Mouse (Mus musculus): ENCODE measurements around the gene Lamc3. TPM values are rescaled to one million over a fixed set of nuclear protein-coding genes. Genes with fewer than 3 reads are reported as not detected.

The Lamc3 gene
- polyA plus RNA-seq, 1 experiment, result 17.2 TPM

GRCm38 (mm10) chr2:31850141-31850540 lies 37.0 kb upstream of the Lamc3 start:
- peaks cover 20% of the 10 kb centered on the region for H3K4me1 ChIP-seq (ENCODE audit: control insufficient read depth, insufficient read depth, low read length)
- H3K36me3 ChIP-seq (ENCODE audit: control insufficient read depth, insufficient read depth, low read length), result no peaks in the 10 kb centered on the region
- H3K27me3 ChIP-seq (ENCODE audit: control insufficient read depth, insufficient read depth, low read length), result no peaks in the 10 kb centered on the region
- TF ChIP-seq POLR2A (IDR thresholded peaks at IDR 0.05; ENCODE audit: control insufficient read depth, low read depth, low read length), result no peak
- no peak for TF ChIP-seq CTCF (IDR thresholded peaks at IDR 0.05; ENCODE audit: control insufficient read depth, insufficient read depth, insufficient replicate concordance, low read depth, low read length)
- H3K27ac ChIP-seq (ENCODE audit: control insufficient read depth, insufficient read depth, low read depth, low read length), result no peak overlapping the region
- H3K4me3 ChIP-seq (ENCODE audit: control insufficient read depth, low read depth, low read length), result no peak overlapping the region

- Histone ChIP-seq H3K27me3 (ENCODE audit: control insufficient read depth, insufficient read depth, low read length) (no peaks in the 10 kb centered on the region), H3K4me3 (ENCODE audit: control insufficient read depth, low read depth, low read length) (no peak overlapping the region), H3K4me1 (ENCODE audit: control insufficient read depth, insufficient read depth, low read length) (no peaks in the 10 kb centered on the region), H3K27ac (ENCODE audit: control insufficient read depth, insufficient read depth, low read depth, low read length) (no peak overlapping the region), H3K36me3 (ENCODE audit: control insufficient read depth, insufficient read depth, low read length) (no peaks in the 10 kb centered on the region)
- TF ChIP-seq CTCF (IDR thresholded peaks at IDR 0.05; ENCODE audit: control insufficient read depth, insufficient read depth, insufficient replicate concordance, low read depth, low read length) (no peak), POLR2A (IDR thresholded peaks at IDR 0.05; ENCODE audit: control insufficient read depth, low read depth, low read length) (no peak)
Measured at GRCm38 (mm10) chr2:31855991-31856390, 31.1 kb upstream of the Lamc3 start.

- Histone ChIP-seq H3K4me1 (ENCODE audit: control insufficient read depth, insufficient read depth, low read length) (no peaks in the 10 kb centered on the region), H3K4me3 (ENCODE audit: control insufficient read depth, low read depth, low read length) (no peak overlapping the region), H3K27ac (ENCODE audit: control insufficient read depth, insufficient read depth, low read depth, low read length) (no peak overlapping the region), H3K27me3 (ENCODE audit: control insufficient read depth, insufficient read depth, low read length) (no peaks in the 10 kb centered on the region), H3K36me3 (ENCODE audit: control insufficient read depth, insufficient read depth, low read length) (no peaks in the 10 kb centered on the region)
- TF ChIP-seq POLR2A (IDR thresholded peaks at IDR 0.05; ENCODE audit: control insufficient read depth, low read depth, low read length) (no peak), CTCF (IDR thresholded peaks at IDR 0.05; ENCODE audit: control insufficient read depth, insufficient read depth, insufficient replicate concordance, low read depth, low read length) (no peak)
Measured at GRCm38 (mm10) chr2:31857180-31857579, 29.9 kb upstream of the Lamc3 start.

GRCm38 (mm10) chr2:31858500-31858899 lies 28.6 kb upstream of the Lamc3 start:
- Histone ChIP-seq H3K27ac (ENCODE audit: control insufficient read depth, insufficient read depth, low read depth, low read length) (no peak overlapping the region), H3K4me1 (ENCODE audit: control insufficient read depth, insufficient read depth, low read length) (no peaks in the 10 kb centered on the region), H3K36me3 (ENCODE audit: control insufficient read depth, insufficient read depth, low read length) (no peaks in the 10 kb centered on the region), H3K4me3 (ENCODE audit: control insufficient read depth, low read depth, low read length) (no peak overlapping the region), H3K27me3 (ENCODE audit: control insufficient read depth, insufficient read depth, low read length) (no peaks in the 10 kb centered on the region)
- TF ChIP-seq POLR2A (IDR thresholded peaks at IDR 0.05; ENCODE audit: control insufficient read depth, low read depth, low read length), result no peak
- no peak for TF ChIP-seq CTCF (IDR thresholded peaks at IDR 0.05; ENCODE audit: control insufficient read depth, insufficient read depth, insufficient replicate concordance, low read depth, low read length)

- Histone ChIP-seq H3K4me1 (ENCODE audit: control insufficient read depth, insufficient read depth, low read length) (no peaks in the 10 kb centered on the region), H3K27me3 (ENCODE audit: control insufficient read depth, insufficient read depth, low read length) (no peaks in the 10 kb centered on the region)
- TF ChIP-seq CTCF (IDR thresholded peaks at IDR 0.05; ENCODE audit: control insufficient read depth, insufficient read depth, insufficient replicate concordance, low read depth, low read length) (no peak), POLR2A (IDR thresholded peaks at IDR 0.05; ENCODE audit: control insufficient read depth, low read depth, low read length) (no peak)
Measured at GRCm38 (mm10) chr2:31862919-31863318, 24.2 kb upstream of the Lamc3 start.

GRCm38 (mm10) chr2:31863766-31864165 lies 23.3 kb upstream of the Lamc3 start:
- no peaks in the 10 kb centered on the region for H3K4me1 ChIP-seq (ENCODE audit: control insufficient read depth, insufficient read depth, low read length)
- no peaks in the 10 kb centered on the region for H3K36me3 ChIP-seq (ENCODE audit: control insufficient read depth, insufficient read depth, low read length)

More at GRCm38 (mm10) chr2:31862919-31863318, 24.2 kb upstream of the Lamc3 start:
- Histone ChIP-seq H3K4me3 (ENCODE audit: control insufficient read depth, low read depth, low read length) (no peak overlapping the region), H3K27ac (ENCODE audit: control insufficient read depth, insufficient read depth, low read depth, low read length) (no peak overlapping the region), H3K36me3 (ENCODE audit: control insufficient read depth, insufficient read depth, low read length) (no peaks in the 10 kb centered on the region)

GRCm38 (mm10) chr2:31864891-31865290 lies 22.2 kb upstream of the Lamc3 start:
- Histone ChIP-seq H3K4me1 (ENCODE audit: control insufficient read depth, insufficient read depth, low read length) (no peaks in the 10 kb centered on the region), H3K27ac (ENCODE audit: control insufficient read depth, insufficient read depth, low read depth, low read length) (no peak overlapping the region), H3K27me3 (ENCODE audit: control insufficient read depth, insufficient read depth, low read length) (no peaks in the 10 kb centered on the region), H3K36me3 (ENCODE audit: control insufficient read depth, insufficient read depth, low read length) (no peaks in the 10 kb centered on the region), H3K4me3 (ENCODE audit: control insufficient read depth, low read depth, low read length) (no peak overlapping the region)
- TF ChIP-seq CTCF (IDR thresholded peaks at IDR 0.05; ENCODE audit: control insufficient read depth, insufficient read depth, insufficient replicate concordance, low read depth, low read length) (no peak), POLR2A (IDR thresholded peaks at IDR 0.05; ENCODE audit: control insufficient read depth, low read depth, low read length) (no peak)

More at GRCm38 (mm10) chr2:31863766-31864165, 23.3 kb upstream of the Lamc3 start:
- Histone ChIP-seq H3K4me3 (ENCODE audit: control insufficient read depth, low read depth, low read length) (no peak overlapping the region), H3K27me3 (ENCODE audit: control insufficient read depth, insufficient read depth, low read length) (no peaks in the 10 kb centered on the region), H3K27ac (ENCODE audit: control insufficient read depth, insufficient read depth, low read depth, low read length) (no peak overlapping the region)
- TF ChIP-seq POLR2A (IDR thresholded peaks at IDR 0.05; ENCODE audit: control insufficient read depth, low read depth, low read length), result no peak
- TF ChIP-seq CTCF (IDR thresholded peaks at IDR 0.05; ENCODE audit: control insufficient read depth, insufficient read depth, insufficient replicate concordance, low read depth, low read length), result no peak

- Histone ChIP-seq H3K4me3 (ENCODE audit: control insufficient read depth, low read depth, low read length) (no peak overlapping the region), H3K36me3 (ENCODE audit: control insufficient read depth, insufficient read depth, low read length) (no peaks in the 10 kb centered on the region), H3K4me1 (ENCODE audit: control insufficient read depth, insufficient read depth, low read length) (no peaks in the 10 kb centered on the region), H3K27me3 (ENCODE audit: control insufficient read depth, insufficient read depth, low read length) (no peaks in the 10 kb centered on the region), H3K27ac (ENCODE audit: control insufficient read depth, insufficient read depth, low read depth, low read length) (no peak overlapping the region)
- TF ChIP-seq POLR2A (IDR thresholded peaks at IDR 0.05; ENCODE audit: control insufficient read depth, low read depth, low read length) (no peak), CTCF (IDR thresholded peaks at IDR 0.05; ENCODE audit: control insufficient read depth, insufficient read depth, insufficient replicate concordance, low read depth, low read length) (no peak)
Measured at GRCm38 (mm10) chr2:31865322-31865721, 21.8 kb upstream of the Lamc3 start.

Measured in testis, adult 2 months (tissue).